Mouse (Mus musculus): ENCODE measurements around the gene Prr19. TPM values are rescaled to one million over a fixed set of nuclear protein-coding genes. Genes with fewer than 3 reads are reported as not detected.
"Not testable (repeated sequence)": the region's sequence is repeated elsewhere in the genome, so short reads cannot be mapped to it uniquely, and the experiment has no call there.

Prr19 gene
- total RNA-seq, 1 experiment from 2014 or later, result not detected

DNA sequence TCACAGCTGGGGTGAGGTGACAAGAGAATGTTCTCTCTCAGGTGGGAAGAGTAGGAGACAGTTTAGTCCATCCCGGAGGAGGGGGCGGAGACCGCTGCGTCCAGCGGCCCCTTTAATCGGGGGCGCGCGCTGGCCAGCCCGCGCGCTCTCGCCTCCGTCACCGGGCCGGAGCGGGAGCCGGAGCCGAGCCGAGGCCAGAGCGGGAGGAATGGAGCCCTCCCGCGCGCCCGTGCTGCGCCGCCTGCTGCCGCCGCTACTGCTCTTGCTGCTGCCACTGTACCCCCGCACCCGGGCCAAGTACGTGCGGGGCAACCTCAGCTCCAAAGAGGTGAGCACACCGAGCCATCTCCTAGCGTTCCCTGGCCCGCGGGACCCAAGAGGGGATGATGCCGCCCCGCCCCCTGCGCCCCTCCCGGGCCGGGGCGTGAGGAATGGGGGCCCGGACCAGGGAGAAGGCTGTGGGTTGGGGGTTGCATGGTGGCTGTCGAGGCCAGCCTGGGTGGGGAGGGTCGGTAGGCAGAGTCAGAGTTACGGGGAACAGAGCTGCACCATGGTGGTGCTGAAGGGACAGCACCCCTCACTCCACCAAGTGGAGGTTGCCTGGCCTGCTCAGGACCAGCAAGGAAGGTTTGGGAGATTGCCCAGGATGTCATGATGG is 4.9 kb downstream of the Prr19 start, which contains the start of gene Tmem145:
Gene Tmem145, plus strand, starts transcription at position 151 of the 658 bp plus-strand sequence.
- peak; percentile 56 to 85; a peak in 3 of 4 replicates for ATAC-seq (replicated peaks in 1 of 2; ENCODE audit: insufficient read depth in 1 of 2, low FRiP score in 2 of 2, low TSS enrichment in 1 of 2, low read depth in 1 of 2, poor library complexity in 2 of 2, severe bottlenecking in 2 of 2)

DNA sequence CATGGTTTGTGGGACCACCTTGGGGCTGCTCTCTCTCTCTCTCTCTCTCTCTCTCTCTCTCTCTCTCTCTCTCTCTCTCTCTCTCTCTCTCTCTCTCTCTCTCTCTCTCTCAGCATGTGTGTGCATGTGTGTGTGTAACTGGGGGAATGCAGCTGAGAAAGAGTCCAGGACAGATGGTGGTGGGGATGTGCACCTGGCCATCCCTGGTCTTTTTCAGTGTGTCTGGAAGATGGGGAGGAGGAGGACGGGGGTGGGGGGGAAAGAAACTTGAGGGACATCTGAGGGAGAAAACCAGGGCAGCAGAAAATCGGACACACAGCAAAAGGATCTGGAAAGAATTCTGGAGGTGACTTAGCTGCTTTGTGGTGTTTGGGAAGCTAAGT is 5.4 kb downstream of the Prr19 start:
- no peak for ATAC-seq (replicated peaks in 1 of 2; ENCODE audit: insufficient read depth in 1 of 2, low FRiP score in 2 of 2, low TSS enrichment in 1 of 2, low read depth in 1 of 2, poor library complexity in 2 of 2, severe bottlenecking in 2 of 2)

DNA sequence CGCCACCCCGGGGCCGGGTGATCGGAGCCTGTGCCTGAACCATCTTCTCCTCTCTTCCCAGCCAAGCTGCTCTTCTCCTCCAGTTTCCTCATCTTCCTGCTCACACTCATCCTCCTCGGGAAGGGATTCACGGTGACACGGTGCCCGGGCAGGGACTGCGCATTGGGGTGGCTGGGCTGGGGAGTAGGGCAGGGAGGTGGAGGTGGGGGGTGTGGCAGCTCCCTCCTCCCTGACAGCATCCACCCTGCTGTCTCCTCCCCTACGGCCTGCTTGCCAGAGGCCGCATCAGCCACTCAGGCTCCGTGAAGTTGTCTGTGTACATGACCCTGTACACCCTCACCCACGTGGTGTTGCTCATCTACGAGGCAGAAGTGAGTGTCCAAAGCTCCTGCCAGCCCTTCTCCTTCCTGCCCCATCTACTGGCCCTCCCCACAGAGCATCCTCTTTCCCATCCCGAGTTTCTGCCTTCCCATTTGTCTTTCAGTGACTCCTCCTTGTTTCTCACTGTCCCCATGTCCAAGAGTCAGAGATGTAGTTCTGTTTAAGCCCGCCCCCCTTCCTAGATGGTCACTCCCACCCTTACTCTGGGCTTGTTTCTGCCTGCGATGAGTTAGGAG is 7.6 kb downstream of the Prr19 start:
- no peak for ATAC-seq (replicated peaks in 1 of 2; ENCODE audit: insufficient read depth in 1 of 2, low FRiP score in 2 of 2, low TSS enrichment in 1 of 2, low read depth in 1 of 2, poor library complexity in 2 of 2, severe bottlenecking in 2 of 2)

DNA sequence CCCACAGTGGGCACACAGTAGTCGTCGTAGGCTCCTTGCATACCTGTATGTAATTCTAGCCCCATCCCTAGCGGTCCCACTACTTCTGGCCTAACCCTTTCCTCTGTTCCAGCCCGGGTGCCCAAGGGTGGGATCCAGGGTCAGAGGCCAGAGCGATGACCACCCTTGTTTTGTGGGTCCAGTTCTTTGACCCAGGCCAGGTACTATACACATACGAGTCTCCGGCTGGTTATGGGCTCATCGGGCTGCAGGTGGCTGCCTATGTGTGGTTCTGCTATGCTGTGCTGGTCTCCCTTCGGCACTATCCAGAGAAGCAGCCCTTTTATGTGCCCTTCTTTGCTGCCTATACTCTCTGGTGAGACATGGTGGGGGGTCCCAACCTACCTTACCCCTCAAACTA is 8.2 kb downstream of the Prr19 start:
- ATAC-seq (replicated peaks in 1 of 2; ENCODE audit: insufficient read depth in 1 of 2, low FRiP score in 2 of 2, low TSS enrichment in 1 of 2, low read depth in 1 of 2, poor library complexity in 2 of 2, severe bottlenecking in 2 of 2), result no peak

DNA sequence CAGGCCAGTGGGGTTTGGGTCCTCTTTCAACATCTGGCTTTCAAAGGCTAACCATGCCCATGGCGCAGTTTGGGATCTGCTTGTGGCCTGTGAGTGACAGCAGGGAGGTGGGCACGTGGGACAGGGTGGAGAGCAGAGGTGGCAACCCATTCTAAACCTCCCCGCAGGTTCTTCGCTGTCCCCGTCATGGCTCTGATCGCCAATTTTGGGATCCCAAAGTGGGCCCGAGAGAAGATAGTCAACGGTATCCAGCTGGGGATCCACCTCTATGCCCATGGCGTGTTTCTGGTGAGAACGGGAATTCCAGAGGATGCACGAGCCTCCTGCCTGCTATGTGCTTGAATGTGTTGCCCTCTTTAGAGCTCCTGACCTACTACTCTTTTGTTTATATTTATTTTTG is 10.0 kb downstream of the Prr19 start:
- no peak for ATAC-seq (replicated peaks in 1 of 2; ENCODE audit: insufficient read depth in 1 of 2, low FRiP score in 2 of 2, low TSS enrichment in 1 of 2, low read depth in 1 of 2, poor library complexity in 2 of 2, severe bottlenecking in 2 of 2)

DNA sequence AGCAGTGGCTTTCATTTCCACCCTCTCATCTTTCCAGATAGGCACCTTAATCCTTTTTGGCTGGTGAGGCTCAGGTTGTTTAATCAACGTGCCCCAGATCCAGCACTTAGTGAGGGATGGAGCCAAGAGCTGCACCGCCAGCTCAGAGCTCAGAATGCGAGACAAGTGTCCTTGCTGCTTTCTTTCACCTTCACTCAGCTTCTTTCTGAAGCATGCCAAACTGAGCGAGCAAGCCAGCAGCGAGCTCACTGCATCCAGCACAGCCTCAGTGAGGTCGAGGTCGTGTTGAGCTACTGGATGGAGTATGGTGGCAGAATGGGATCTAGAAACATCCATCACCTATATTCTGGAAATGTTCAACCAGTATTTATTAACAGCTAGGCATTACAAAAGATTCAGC is 12.1 kb downstream of the Prr19 start:
- ATAC-seq (replicated peaks in 1 of 2; ENCODE audit: insufficient read depth in 1 of 2, low FRiP score in 2 of 2, low TSS enrichment in 1 of 2, low read depth in 1 of 2, poor library complexity in 2 of 2, severe bottlenecking in 2 of 2), result no peak

DNA sequence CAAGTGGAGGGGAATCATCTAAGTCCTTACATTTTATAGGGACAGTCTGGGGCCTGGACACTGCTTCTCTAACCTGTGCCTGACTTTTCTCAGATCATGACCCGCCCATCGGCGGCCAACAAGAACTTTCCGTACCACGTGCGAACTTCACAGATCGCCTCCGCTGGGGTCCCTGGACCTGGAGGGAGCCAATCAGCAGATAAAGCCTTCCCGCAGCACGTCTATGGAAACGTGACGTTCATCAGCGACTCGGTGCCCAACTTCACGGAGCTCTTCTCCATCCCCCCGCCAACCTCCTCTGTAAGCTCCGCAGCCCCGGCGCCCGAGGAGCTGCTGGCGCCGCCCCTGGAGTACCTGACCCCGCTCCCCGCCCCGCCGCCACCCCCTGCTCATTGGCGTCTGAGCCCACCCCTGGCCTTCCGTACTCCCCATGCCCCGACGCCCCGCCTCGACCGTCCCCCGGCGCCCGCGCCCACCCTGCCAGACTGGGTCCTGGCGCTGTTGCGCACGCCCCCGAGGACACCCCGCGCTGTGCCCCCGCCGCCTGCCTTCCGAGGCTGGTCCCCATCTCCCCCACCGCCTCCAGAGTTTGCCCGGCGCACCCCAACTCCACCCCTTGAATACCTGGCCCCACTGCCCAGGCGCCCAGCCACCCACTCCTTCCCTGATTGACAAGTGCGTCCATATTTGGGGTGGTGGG is 13.5 kb downstream of the Prr19 start:
- ATAC-seq (replicated peaks in 1 of 2; ENCODE audit: insufficient read depth in 1 of 2, low FRiP score in 2 of 2, low TSS enrichment in 1 of 2, low read depth in 1 of 2, poor library complexity in 2 of 2, severe bottlenecking in 2 of 2), result no peak

DNA sequence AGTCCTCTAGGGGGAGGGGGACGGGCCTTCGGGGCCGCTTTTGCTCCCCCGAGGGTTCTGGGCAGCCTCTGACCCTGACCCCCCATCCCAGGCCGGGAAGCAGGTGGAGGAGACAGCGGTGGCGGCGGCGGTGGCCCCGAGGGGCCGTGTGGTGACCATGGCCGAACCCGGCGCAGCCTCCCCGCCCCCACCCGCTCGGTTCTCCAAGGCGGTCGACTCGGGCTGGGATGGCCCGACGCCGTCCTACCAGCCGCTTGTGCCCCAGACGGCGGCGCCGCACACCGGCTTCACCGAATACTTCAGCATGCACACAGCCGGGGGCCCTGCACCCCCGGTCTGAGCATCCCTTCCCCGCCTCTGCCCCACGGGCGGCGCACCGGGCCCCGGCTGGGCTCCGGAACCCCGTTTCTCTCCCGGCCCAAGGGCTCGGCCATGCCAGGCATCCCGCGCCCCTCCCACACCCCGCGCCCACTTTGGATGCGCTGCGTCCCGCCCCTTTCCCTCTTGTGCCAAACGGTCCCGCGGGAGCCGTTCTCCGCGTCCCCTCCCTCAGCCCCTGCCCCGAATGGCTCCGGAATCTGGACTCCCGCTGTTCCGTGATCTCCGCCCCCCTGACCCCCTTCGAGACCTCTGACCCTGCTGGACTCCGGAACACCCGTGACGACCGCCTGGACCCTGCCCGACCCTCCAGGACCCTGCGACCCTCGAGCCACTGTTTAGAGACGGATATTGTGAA is 14.3 kb downstream of the Prr19 start:
- ATAC-seq (replicated peaks in 1 of 2; ENCODE audit: insufficient read depth in 1 of 2, low FRiP score in 2 of 2, low TSS enrichment in 1 of 2, low read depth in 1 of 2, poor library complexity in 2 of 2, severe bottlenecking in 2 of 2), result no peak

DNA sequence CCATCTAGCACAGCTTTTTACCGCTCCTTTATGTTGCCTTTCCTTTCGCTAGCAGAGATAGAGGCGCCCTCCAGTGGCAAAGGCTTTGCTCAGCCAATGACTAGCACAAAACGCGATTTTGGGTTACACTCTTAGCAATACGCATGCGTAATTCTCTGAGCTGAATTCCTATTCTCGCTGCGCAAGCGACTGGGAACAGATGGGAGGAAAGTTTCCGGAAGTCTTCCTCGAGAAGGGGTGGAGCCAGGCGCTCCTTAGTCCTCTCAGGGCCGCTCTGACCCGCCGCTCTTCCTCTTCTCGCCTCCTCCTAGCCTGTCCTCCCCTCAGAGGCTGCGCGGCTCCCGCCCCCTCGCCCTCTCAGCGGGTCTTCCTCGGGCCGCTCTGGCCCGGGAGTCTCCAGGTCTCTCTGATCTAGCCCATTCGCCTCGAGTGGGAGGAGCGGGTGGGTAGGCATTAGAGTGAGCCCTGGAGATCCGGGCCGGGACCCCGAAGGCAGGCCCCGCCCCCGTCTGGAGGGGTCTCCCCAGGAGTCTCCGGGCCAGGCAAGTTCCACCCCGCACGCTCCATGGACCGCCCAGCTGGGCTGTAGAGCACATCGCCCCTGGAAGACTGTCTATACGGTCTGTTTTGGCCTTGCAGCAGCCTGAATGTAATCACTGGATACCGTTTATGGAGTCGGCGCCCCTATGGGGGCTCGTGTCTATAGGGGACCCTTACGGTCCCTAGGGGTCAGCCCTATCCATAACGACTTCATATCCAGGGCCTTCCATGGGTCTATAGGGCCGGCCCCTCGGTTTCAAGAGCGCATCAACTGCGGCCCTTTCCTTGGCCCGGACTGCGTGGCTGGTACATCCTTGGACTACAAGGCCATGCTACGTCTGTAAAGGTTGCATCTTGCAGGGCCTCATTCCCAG is 15.6 kb downstream of the Prr19 start, which contains the start of gene Megf8:
Gene Megf8, plus strand, starts transcription at position 633 of the 914 bp plus-strand sequence.
- peak; percentile 89 to 93 for ATAC-seq (replicated peaks in 1 of 2; ENCODE audit: insufficient read depth in 1 of 2, low FRiP score in 2 of 2, low TSS enrichment in 1 of 2, low read depth in 1 of 2, poor library complexity in 2 of 2, severe bottlenecking in 2 of 2)

DNA sequence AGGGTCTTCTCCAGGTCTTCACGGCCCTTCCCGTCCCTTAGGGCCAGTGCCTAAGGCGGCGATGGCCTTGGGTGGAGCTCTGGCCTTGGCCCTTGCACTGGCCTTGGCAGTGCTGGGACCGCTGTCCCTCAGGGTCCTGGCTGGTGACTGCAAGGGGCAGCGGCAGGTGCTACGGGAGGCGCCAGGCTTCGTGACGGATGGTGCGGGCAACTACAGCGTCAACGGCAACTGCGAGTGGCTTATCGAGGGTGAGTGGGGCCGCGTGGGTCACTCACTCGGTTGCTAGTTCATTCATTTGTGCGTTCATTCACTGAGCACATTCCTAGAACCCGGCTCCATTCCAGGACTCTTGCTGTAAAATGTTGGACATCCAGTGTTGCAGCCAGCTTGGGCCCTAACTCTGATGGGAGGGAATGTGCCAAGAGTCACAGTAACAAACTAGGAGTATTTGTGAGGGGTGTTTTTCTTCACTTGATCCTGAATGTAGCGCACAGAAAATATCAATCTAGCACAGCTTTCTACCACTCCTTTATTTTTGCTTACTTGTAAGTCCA is 16.3 kb downstream of the Prr19 start:
- no peak for ATAC-seq (replicated peaks in 1 of 2; ENCODE audit: insufficient read depth in 1 of 2, low FRiP score in 2 of 2, low TSS enrichment in 1 of 2, low read depth in 1 of 2, poor library complexity in 2 of 2, severe bottlenecking in 2 of 2)

DNA sequence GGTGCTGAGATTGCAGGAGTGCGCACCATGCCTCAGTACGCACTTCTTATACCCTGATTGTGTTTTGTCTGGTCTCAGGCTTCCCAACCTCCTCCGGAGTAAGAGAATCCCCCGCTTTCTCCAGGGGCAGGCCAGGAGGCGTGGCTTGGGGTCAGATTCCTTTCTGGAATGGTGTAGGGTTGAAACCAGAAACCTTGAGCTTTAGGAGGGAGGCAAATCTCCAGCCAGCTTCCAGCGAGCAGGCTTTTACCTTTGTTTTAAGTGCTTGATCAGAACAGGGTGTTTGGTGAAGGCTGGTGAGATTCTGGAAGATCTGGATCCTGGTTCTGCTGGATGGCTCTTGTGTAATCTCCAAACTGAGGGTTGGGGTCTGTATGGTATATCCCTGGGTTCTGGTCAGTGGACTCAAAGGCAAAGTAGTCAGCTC is 20.9 kb downstream of the Prr19 start:
- 0 out of 4 replicates have a peak, but pooled peaks of 1 of the 2 experiments have one; percentile 22 for ATAC-seq (replicated peaks in 1 of 2; ENCODE audit: insufficient read depth in 1 of 2, low FRiP score in 2 of 2, low TSS enrichment in 1 of 2, low read depth in 1 of 2, poor library complexity in 2 of 2, severe bottlenecking in 2 of 2)

DNA sequence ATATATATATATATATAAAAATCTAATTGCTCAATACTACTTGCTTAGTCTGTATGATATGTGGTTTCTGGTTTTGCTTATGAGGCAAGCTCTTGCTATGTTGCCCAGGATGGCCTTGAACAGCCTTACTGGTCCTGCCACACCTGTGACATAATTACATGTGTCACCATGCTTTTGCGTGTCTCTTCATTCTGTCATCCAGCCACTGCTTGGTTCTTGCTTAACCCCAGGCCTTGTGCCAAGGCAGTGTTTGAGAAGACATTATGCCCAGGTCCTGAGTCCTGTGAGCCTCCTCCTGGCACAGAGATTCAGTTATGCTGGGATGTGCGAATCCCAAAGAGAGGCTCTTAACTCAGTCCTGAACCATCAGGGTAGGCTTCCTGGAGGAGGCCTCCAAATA is 22.0 kb downstream of the Prr19 start:
- no peak for ATAC-seq (replicated peaks in 1 of 2; ENCODE audit: insufficient read depth in 1 of 2, low FRiP score in 2 of 2, low TSS enrichment in 1 of 2, low read depth in 1 of 2, poor library complexity in 2 of 2, severe bottlenecking in 2 of 2)

DNA sequence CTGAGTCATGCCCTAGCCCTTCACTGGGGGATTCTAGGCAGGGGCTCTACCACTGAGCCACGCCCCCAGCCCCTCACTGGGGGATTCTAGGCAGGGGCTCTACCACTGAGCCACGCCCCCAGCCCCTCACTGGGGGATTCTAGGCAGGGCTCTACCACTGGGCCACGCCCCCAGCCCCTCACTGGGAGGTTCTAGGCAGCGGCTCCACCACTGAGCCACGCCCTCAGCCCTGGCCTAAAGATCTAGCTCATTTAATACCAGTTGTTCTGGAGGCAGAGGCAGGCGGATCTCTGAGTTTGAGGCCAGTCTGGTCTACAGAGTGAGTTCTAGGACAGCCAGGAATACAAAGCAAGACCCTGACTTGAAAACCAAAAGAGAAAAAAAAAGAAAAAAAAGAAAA is 24.2 kb downstream of the Prr19 start:
- ATAC-seq (replicated peaks in 1 of 2; ENCODE audit: insufficient read depth in 1 of 2, low FRiP score in 2 of 2, low TSS enrichment in 1 of 2, low read depth in 1 of 2, poor library complexity in 2 of 2, severe bottlenecking in 2 of 2), result not testable (repeated sequence)

DNA sequence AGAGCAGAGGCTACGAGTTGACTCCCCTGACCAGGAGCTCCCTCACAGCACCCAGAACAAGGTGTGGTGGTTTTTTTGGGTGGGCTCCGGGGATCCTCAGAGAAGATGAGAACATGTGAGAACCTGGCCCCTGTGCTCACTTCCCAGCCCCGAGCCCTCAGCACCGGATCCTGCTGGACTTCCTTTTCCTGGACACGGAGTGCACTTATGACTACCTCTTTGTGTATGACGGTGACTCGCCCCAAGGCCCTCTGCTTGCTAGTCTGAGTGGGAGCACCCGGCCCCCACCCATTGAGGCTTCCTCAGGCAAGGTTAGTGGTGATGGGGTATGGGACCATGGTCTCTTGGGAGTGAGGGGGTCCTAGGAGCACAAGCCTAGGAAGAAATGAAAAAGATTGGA is 25.0 kb downstream of the Prr19 start:
- ATAC-seq (replicated peaks in 1 of 2; ENCODE audit: insufficient read depth in 1 of 2, low FRiP score in 2 of 2, low TSS enrichment in 1 of 2, low read depth in 1 of 2, poor library complexity in 2 of 2, severe bottlenecking in 2 of 2), result no peak

DNA sequence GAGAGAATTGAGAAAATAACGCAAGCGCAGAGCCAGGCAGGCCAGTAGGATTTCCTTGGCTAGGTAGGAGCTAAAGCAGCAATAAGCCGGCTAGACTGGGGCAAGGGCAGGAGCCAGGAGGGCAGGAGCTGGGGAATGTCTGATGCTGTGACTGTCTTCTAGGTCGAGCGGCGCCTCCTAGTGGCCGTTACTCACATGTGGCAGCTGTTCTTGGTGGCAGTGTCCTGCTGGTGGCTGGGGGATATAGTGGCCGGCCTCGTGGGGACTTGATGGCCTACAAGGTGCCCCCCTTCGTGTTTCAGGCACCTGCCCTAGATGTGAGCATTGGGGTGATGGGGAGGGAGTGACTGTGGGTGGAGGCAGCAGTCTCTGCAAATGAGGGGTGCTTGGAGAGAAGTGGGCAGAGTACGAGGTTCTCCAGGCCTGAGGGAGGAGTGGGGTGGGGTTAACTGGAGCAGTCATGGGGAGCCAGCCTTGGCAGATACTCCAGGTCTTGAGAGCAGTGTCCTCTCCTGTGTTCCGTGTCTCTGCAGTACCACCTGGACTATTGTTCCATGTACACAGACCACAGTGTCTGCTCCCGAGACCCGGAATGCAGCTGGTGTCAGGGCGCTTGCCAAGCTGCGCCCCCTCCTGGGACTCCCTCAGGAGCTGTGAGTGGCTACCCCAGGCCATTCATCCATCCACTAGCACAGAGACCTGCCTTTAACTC is 32.5 kb downstream of the Prr19 start:
- ATAC-seq (replicated peaks in 1 of 2; ENCODE audit: insufficient read depth in 1 of 2, low FRiP score in 2 of 2, low TSS enrichment in 1 of 2, low read depth in 1 of 2, poor library complexity in 2 of 2, severe bottlenecking in 2 of 2), result peak; percentile 76 to 80

DNA sequence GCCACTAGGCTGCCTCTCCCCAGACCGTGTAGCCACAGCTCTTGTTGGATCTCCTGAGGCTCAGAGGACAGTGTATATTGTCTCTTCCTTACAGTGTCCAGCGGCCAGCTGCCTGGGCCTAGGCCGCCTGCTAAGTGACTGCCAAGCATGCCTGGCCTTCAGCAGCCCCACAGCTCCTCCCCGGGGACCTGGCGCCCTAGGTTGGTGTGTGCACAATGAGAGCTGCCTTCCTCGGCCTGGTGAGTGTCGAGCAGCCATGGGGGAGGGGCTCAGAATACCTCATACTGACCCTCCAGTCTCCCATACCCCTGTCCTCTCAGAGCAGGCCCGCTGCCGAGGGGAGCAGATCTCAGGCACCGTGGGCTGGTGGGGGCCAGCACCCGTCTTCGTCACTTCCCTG is 33.3 kb downstream of the Prr19 start:
- ATAC-seq (replicated peaks in 1 of 2; ENCODE audit: insufficient read depth in 1 of 2, low FRiP score in 2 of 2, low TSS enrichment in 1 of 2, low read depth in 1 of 2, poor library complexity in 2 of 2, severe bottlenecking in 2 of 2), result no peak
